Mouse (Mus musculus) MEL (cell line): Measurements from ENCODE around the gene Fcrlb. TPM values are rescaled to one million over a fixed set of nuclear protein-coding genes. Genes with fewer than 3 reads are reported as not detected.

Source experiments
- DNase-seq: peaks from one replicate; pipeline ENCODE4 v3.0.0; 2011; ENCODE audit warnings: low read depth, low spot score
- H3K27ac ChIP-seq: 2 replicates; pipeline ENCODE4 v1.5.1; 2012; ENCODE audit warnings: low read depth, mild to moderate bottlenecking, control low read depth, low read length, moderate library complexity; ENCODE audit not compliant: control insufficient read depth
- H3K27me3 ChIP-seq, 2 experiments: fragments of 150-350 bp in 1 of 2; sonication (generic) in 1 of 2; 2 replicates each; pipeline ENCODE4 v1.6.1; 2012; ENCODE audit warnings: low read length in 2 of 2, mild to moderate bottlenecking in 2 of 2, improper control_type of control experiment in 1 of 2, moderate library complexity in 1 of 2; ENCODE audit not compliant: insufficient read depth in 2 of 2, control insufficient read depth in 1 of 2
- H3K36me3 ChIP-seq, 2 experiments: 2 replicates each; pipeline ENCODE4 v1.6.1; 2012 to 2014; ENCODE audit warnings: low read length in 2 of 2, improper control_type of control experiment in 1 of 2, inconsistent platforms in 1 of 2, mild to moderate bottlenecking in 1 of 2; ENCODE audit not compliant: insufficient read depth in 2 of 2, control insufficient read depth in 1 of 2
- H3K4me1 ChIP-seq, 2 experiments: fragments of 150-350 bp in 1 of 2; sonication (generic) in 1 of 2; 2 replicates each; pipeline ENCODE4 v1.6.1; 2012; ENCODE audit warnings: low read length in 2 of 2, improper control_type of control experiment in 1 of 2, mild to moderate bottlenecking in 1 of 2; ENCODE audit not compliant: insufficient read depth in 2 of 2, control insufficient read depth in 1 of 2
- H3K4me3 ChIP-seq, 2 experiments: fragments of 150-350 bp in 1 of 2; sonication (generic) in 1 of 2; 2 replicates each; pipeline ENCODE4 v1.5.1; 2012; ENCODE audit warnings: low read depth in 2 of 2, low read length in 2 of 2, mild to moderate bottlenecking in 2 of 2, moderate library complexity in 2 of 2, control low read depth in 1 of 2, improper control_type of control experiment in 1 of 2; ENCODE audit not compliant: control insufficient read depth in 1 of 2, insufficient read depth in 1 of 2
- H3K79me2 ChIP-seq: 2 replicates; pipeline ENCODE4 v1.6.1; 2012; ENCODE audit warnings: mild to moderate bottlenecking, low read length, moderate library complexity; ENCODE audit not compliant: control insufficient read depth, poor library complexity, insufficient read depth
- H3K9ac ChIP-seq: 2 replicates; pipeline ENCODE4 v1.6.1; 2012; ENCODE audit warnings: low read depth, mild to moderate bottlenecking, control low read depth, low read length, moderate library complexity; ENCODE audit not compliant: control insufficient read depth, poor library complexity, severe bottlenecking
- H3K9me3 ChIP-seq: fragments of 150-350 bp; sonication (generic); replicated peaks from 2 replicates; pipeline ENCODE4 v1.6.1; 2012; ENCODE audit warnings: mild to moderate bottlenecking, low read length, improper control_type of control experiment, moderate library complexity; ENCODE audit not compliant: insufficient read depth
- CHD1 ChIP-seq: IDR thresholded peaks from 2 replicates; pipeline ENCODE4 v1.6.1; 2012; ENCODE audit warnings: low read depth, mild to moderate bottlenecking, inconsistent platforms, low read length, improper control_type of control experiment
- CHD2 ChIP-seq: IDR thresholded peaks from 2 replicates; pipeline ENCODE4 v1.6.1; 2011; ENCODE audit warnings: low read length, improper control_type of control experiment
- CTCF ChIP-seq, 3 experiments: IDR thresholded peaks in 2 of 3; conservative IDR thresholded peaks in 1 of 3; 2 replicates each; pipeline ENCODE4 v1.5.1; 2011 to 2012; ENCODE audit warnings: low read length in 3 of 3, low read depth in 2 of 3, mild to moderate bottlenecking in 2 of 3, improper control_type of control experiment in 1 of 3, inconsistent platforms in 1 of 3, mixed read lengths in 1 of 3, moderate library complexity in 1 of 3; ENCODE audit not compliant: control insufficient read depth in 1 of 3, insufficient read depth in 1 of 3, poor library complexity in 1 of 3, severe bottlenecking in 1 of 3
- E2F4 ChIP-seq: IDR thresholded peaks from 2 replicates; pipeline ENCODE4 v1.6.1; 2011; ENCODE audit warnings: low read depth, low read length, improper control_type of control experiment, borderline replicate concordance
- ELF1 ChIP-seq: IDR thresholded peaks from 2 replicates; pipeline ENCODE4 v1.6.1; 2014; ENCODE audit warnings: low read depth, mild to moderate bottlenecking, inconsistent platforms, low read length, improper control_type of control experiment, moderate library complexity
- EP300 ChIP-seq, 2 experiments: IDR thresholded peaks; 2 replicates each; pipeline ENCODE4 v1.6.1; 2011; ENCODE audit warnings: improper control_type of control experiment in 2 of 2, low read length in 2 of 2, low read depth in 1 of 2, mild to moderate bottlenecking in 1 of 2
- ETS1 ChIP-seq: IDR thresholded peaks from 2 replicates; pipeline ENCODE4 v1.6.1; 2012; ENCODE audit warnings: low read depth, mild to moderate bottlenecking, inconsistent platforms, low read length, improper control_type of control experiment, moderate library complexity
- GABPA ChIP-seq: IDR thresholded peaks from 2 replicates; pipeline ENCODE4 v1.6.1; 2012; ENCODE audit warnings: low read depth, mild to moderate bottlenecking, inconsistent platforms, low read length, improper control_type of control experiment, moderate library complexity
- GATA1 ChIP-seq: IDR thresholded peaks from 2 replicates; pipeline ENCODE4 v1.6.1; 2011; ENCODE audit warnings: low read depth, low read length, improper control_type of control experiment
- HCFC1 ChIP-seq: IDR thresholded peaks from 2 replicates; pipeline ENCODE4 v1.6.1; 2012; ENCODE audit warnings: low read depth, mild to moderate bottlenecking, inconsistent platforms, low read length, improper control_type of control experiment, moderate library complexity
- MAFK ChIP-seq: IDR thresholded peaks from 2 replicates; pipeline ENCODE4 v1.6.1; 2011; ENCODE audit warnings: low read depth, mild to moderate bottlenecking, low read length, improper control_type of control experiment, borderline replicate concordance
- MAZ ChIP-seq: IDR thresholded peaks from 2 replicates; pipeline ENCODE4 v1.6.1; 2012; ENCODE audit warnings: low read depth, mild to moderate bottlenecking, inconsistent platforms, low read length, improper control_type of control experiment
- MEF2A ChIP-seq: IDR thresholded peaks from 2 replicates; pipeline ENCODE4 v1.6.1; 2014; ENCODE audit warnings: low read depth, mild to moderate bottlenecking, inconsistent platforms, low read length, improper control_type of control experiment; ENCODE audit not compliant: poor library complexity, insufficient replicate concordance, severe bottlenecking; ENCODE audit errors: extremely low read depth
- MXI1 ChIP-seq: IDR thresholded peaks from 2 replicates; pipeline ENCODE4 v1.6.1; 2011; ENCODE audit warnings: mild to moderate bottlenecking, low read depth, low read length, improper control_type of control experiment
- MYB ChIP-seq: IDR thresholded peaks from 2 replicates; pipeline ENCODE4 v1.6.1; 2011; ENCODE audit warnings: mild to moderate bottlenecking, low read depth, low read length, improper control_type of control experiment
- NELFE ChIP-seq: IDR thresholded peaks from 2 replicates; pipeline ENCODE4 v1.6.1; 2011; ENCODE audit warnings: low read depth, low read length, improper control_type of control experiment
- NRF1 ChIP-seq: IDR thresholded peaks from 2 replicates; pipeline ENCODE4 v1.6.1; 2014; ENCODE audit warnings: low read depth, mild to moderate bottlenecking, inconsistent platforms, low read length, improper control_type of control experiment, moderate library complexity; ENCODE audit not compliant: poor library complexity, insufficient read depth, severe bottlenecking
- POLR2A ChIP-seq, 2 experiments: IDR thresholded peaks; 2 replicates each; pipeline ENCODE4 v1.6.1; 2011 to 2012; ENCODE audit warnings: low read length in 2 of 2, mild to moderate bottlenecking in 2 of 2, control low read depth in 1 of 2, improper control_type of control experiment in 1 of 2, low read depth in 1 of 2, moderate library complexity in 1 of 2; ENCODE audit not compliant: control insufficient read depth in 1 of 2, insufficient read depth in 1 of 2, poor library complexity in 1 of 2
- POLR2AphosphoS2 ChIP-seq: IDR thresholded peaks from 2 replicates; pipeline ENCODE4 v1.6.1; 2011; ENCODE audit warnings: low read length, improper control_type of control experiment
- POLR2AphosphoS5 ChIP-seq: IDR thresholded peaks from 2 replicates; pipeline ENCODE4 v1.6.1; 2012; ENCODE audit warnings: low read depth, borderline replicate concordance, mild to moderate bottlenecking, inconsistent platforms, low read length, moderate library complexity, mixed read lengths
- RCOR1 ChIP-seq: IDR thresholded peaks from 2 replicates; pipeline ENCODE4 v1.6.1; 2012; ENCODE audit warnings: low read depth, mild to moderate bottlenecking, inconsistent platforms, low read length, improper control_type of control experiment
- SIN3A ChIP-seq: IDR thresholded peaks from 2 replicates; pipeline ENCODE4 v1.6.1; 2012; ENCODE audit warnings: low read length, improper control_type of control experiment, inconsistent platforms
- SMC3 ChIP-seq: IDR thresholded peaks from 2 replicates; pipeline ENCODE4 v1.6.1; 2011; ENCODE audit warnings: low read depth, low read length, improper control_type of control experiment
- TCF12 ChIP-seq: IDR thresholded peaks from 2 replicates; pipeline ENCODE4 v1.6.1; 2014; ENCODE audit warnings: low read depth, mild to moderate bottlenecking, inconsistent platforms, low read length, improper control_type of control experiment, moderate library complexity
- UBTF ChIP-seq: IDR thresholded peaks from 2 replicates; pipeline ENCODE4 v1.6.1; 2012; ENCODE audit warnings: low read depth, mild to moderate bottlenecking, inconsistent platforms, low read length, improper control_type of control experiment, moderate library complexity, borderline replicate concordance; ENCODE audit not compliant: insufficient read depth
- USF1 ChIP-seq: IDR thresholded peaks from 2 replicates; pipeline ENCODE4 v1.6.1; 2014; ENCODE audit warnings: low read depth, mild to moderate bottlenecking, inconsistent platforms, low read length, improper control_type of control experiment, moderate library complexity
- USF2 ChIP-seq, 2 experiments: IDR thresholded peaks; 2 replicates each; pipeline ENCODE4 v1.6.1; 2011 to 2012; ENCODE audit warnings: improper control_type of control experiment in 2 of 2, low read length in 2 of 2, borderline replicate concordance in 1 of 2, inconsistent platforms in 1 of 2, low read depth in 1 of 2, mild to moderate bottlenecking in 1 of 2; ENCODE audit not compliant: insufficient read depth in 1 of 2
- ZC3H11A ChIP-seq: IDR thresholded peaks from 2 replicates; pipeline ENCODE4 v1.6.1; 2012; ENCODE audit warnings: low read depth, mild to moderate bottlenecking, inconsistent platforms, low read length, improper control_type of control experiment
- ZMIZ1 ChIP-seq: IDR thresholded peaks from 2 replicates; pipeline ENCODE4 v1.6.1; 2012; ENCODE audit warnings: low read depth, mild to moderate bottlenecking, inconsistent platforms, low read length, improper control_type of control experiment, moderate library complexity
- ZNF384 ChIP-seq: IDR thresholded peaks from 2 replicates; pipeline ENCODE4 v1.6.1; 2012; ENCODE audit warnings: low read depth, mild to moderate bottlenecking, inconsistent platforms, low read length, improper control_type of control experiment
- polyA plus RNA-seq, 2 experiments: library from polyadenylated mRNA; stranded (reverse) in 1 of 2; unstranded in 1 of 2; fragments of >175 nt in 1 of 2; fragments of >200 nt in 1 of 2; gene quantifications; 2 replicates each; pipeline versions ENCODE4 v1.2.1 to v1.2.4; 2012; ENCODE audit warnings: low replicate concordance in 2 of 2, low read depth in 1 of 2; ENCODE audit not compliant: insufficient read length in 2 of 2, insufficient read depth in 1 of 2, missing spikeins in 1 of 2
- total RNA-seq: library from RNA; depleted of rRNA; stranded (reverse); fragments of 300-350 nt; gene quantifications from 2 replicates; pipeline ENCODE4 v1.2.3, GENCODE M21; 2012

Gene Fcrlb
- total and polyA plus RNA-seq, 3 experiments: not detected

GRCm38 (mm10) chr1:170932043-170932442 lies 19.3 kb upstream of the Fcrlb start (continued):
- no peak for TF ChIP-seq HCFC1
- no peak for TF ChIP-seq CTCF (IDR thresholded peaks at IDR 0.05 in 2 of 3, conservative IDR thresholded peaks at IDR 0.05 in 1 of 3; ENCODE audit: control insufficient read depth in 1 of 3, insufficient read depth in 1 of 3, low read depth in 2 of 3, low read length in 3 of 3, poor library complexity in 1 of 3, severe bottlenecking in 1 of 3)
- peak; percentile 90 for TF ChIP-seq GATA1
- no peak for TF ChIP-seq USF2 (IDR thresholded peaks at IDR 0.05; ENCODE audit: borderline replicate concordance in 1 of 2, insufficient read depth in 1 of 2, low read depth in 1 of 2, low read length in 2 of 2)
- TF ChIP-seq MXI1: peak; percentile 36; the same call in 1 of the 2 replicates
- no peak for TF ChIP-seq NELFE
- peak; percentile 73 for TF ChIP-seq SIN3A
- TF ChIP-seq ZMIZ1: 0 out of 2 replicates have a peak, but pooled peaks have one; percentile 55
- TF ChIP-seq SMC3: peak; percentile 11; the same call in 1 of the 2 replicates
- peak; percentile 74 for TF ChIP-seq TCF12
- TF ChIP-seq MYB: no peak
- peak; percentile 82 to 94 for TF ChIP-seq EP300 (IDR thresholded peaks at IDR 0.05; ENCODE audit: low read depth in 1 of 2, low read length in 2 of 2)
- TF ChIP-seq E2F4: no peak
- peak; percentile 31; the same call in 1 of the 2 replicates for TF ChIP-seq MAZ
- TF ChIP-seq ZC3H11A: no peak
- TF ChIP-seq, all 39 proteins: peak for 17

- Histone ChIP-seq H3K9me3 (no peaks in the 10 kb centered on the region), H3K4me3 (no peak overlapping the region), H3K27ac (no peak overlapping the region), H3K79me2 (no peaks in the 10 kb centered on the region), H3K27me3 (no peaks in the 10 kb centered on the region), H3K9ac (no peak overlapping the region), H3K36me3 (peaks cover 0 to 13% of the 10 kb centered on the region in 2 experiments; a peak in 2 of 4 replicates), H3K4me1 (peaks cover 12 to 14% of the 10 kb centered on the region in 2 experiments)
- no peak for DNase-seq
- TF ChIP-seq TCF12: no peak
- TF ChIP-seq ELF1: no peak
- TF ChIP-seq ETS1: no peak
- no peak for TF ChIP-seq MEF2A
- no peak for TF ChIP-seq ZMIZ1
- no peak for TF ChIP-seq POLR2AphosphoS2
- TF ChIP-seq CTCF (IDR thresholded peaks at IDR 0.05 in 2 of 3, conservative IDR thresholded peaks at IDR 0.05 in 1 of 3; ENCODE audit: control insufficient read depth in 1 of 3, insufficient read depth in 1 of 3, low read depth in 2 of 3, low read length in 3 of 3, poor library complexity in 1 of 3, severe bottlenecking in 1 of 3): no peak
- no peak for TF ChIP-seq SMC3
- TF ChIP-seq RCOR1: no peak
- no peak for TF ChIP-seq MXI1
- no peak for TF ChIP-seq MAFK
- TF ChIP-seq CHD2: no peak
- no peak for TF ChIP-seq GABPA
- TF ChIP-seq POLR2A (IDR thresholded peaks at IDR 0.05; ENCODE audit: control insufficient read depth in 1 of 2, insufficient read depth in 1 of 2, low read depth in 1 of 2, low read length in 2 of 2, poor library complexity in 1 of 2): no peak
- TF ChIP-seq USF1: no peak
- no peak for TF ChIP-seq ZNF384
- no peak for TF ChIP-seq CHD1
- TF ChIP-seq POLR2AphosphoS5: no peak
- no peak for TF ChIP-seq UBTF
- TF ChIP-seq NRF1: no peak
These were observed 16.5 kb upstream of the Fcrlb start for GRCm38 (mm10) chr1:170929245-170929644.
